Mouse (Mus musculus): ENCODE results near the gene 2210408I21Rik. TPM values are rescaled to one million over a fixed set of nuclear protein-coding genes. Genes with fewer than 3 reads are reported as not detected.

2210408I21Rik gene
- 4.4 and 4.6 TPM in 2 replicates for polyA plus RNA-seq (2015; fragmentation: Nextera tagmentation; extraction: Ambion mirVana)

DNA sequence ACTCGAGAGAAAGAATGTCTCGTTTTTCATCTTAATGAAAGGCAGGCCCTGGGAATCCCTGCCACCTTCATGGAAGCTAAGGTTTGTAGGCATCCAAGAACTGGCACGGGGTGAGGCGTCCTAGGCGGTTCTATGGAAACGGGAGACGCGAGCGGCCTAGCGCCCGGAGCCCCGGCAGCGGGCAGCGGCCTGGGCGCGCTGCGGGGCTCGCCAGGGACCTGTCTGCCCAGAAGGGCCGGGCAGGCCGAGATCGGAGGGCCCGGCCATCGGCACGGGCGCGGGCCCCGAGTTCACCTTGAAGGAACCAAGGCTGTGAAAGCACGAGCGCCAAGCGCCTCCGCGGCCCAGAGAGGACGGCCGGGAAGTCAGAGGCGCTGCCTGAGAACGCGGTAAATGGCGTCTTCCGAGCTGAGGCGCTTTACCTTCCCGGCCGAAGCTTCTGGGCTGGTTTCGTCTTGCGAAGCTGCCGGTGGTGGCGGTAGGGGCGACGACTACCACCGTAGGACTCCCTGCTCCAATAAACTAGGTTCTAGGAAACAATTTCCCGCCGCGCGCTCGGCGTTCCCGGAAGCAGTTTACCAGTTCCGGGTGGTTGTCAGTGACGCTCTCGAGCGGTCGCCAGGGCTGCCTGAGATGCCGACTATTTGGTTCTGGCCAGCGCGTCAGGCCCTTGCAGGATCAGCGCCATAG, at the start of gene 2210408I21Rik, which contains the start of gene Slf1:
TSS of gene 2210408I21Rik (plus strand) at position 610 of the 690 bp plus-strand sequence.
TSS of gene Slf1 (minus strand) at position 543 of the 690 bp plus-strand sequence.

Other genes with a start within 250 kb of the 2210408I21Rik start
- 23.9 and 25.9 TPM in 2 replicates for gene Slf1, start 67 bp upstream of the 2210408I21Rik start, polyA plus RNA-seq (2015; fragmentation: Nextera tagmentation; extraction: Ambion mirVana)

All from skeletal muscle tissue, postnatal 0 days (tissue).